Mouse (Mus musculus): ENCODE data around the gene Vps41. TPM values are rescaled to one million over a fixed set of nuclear protein-coding genes. Genes with fewer than 3 reads are reported as not detected.

The Vps41 gene
- polyA plus RNA-seq, 1 experiment, result 77.9 TPM

DNA sequence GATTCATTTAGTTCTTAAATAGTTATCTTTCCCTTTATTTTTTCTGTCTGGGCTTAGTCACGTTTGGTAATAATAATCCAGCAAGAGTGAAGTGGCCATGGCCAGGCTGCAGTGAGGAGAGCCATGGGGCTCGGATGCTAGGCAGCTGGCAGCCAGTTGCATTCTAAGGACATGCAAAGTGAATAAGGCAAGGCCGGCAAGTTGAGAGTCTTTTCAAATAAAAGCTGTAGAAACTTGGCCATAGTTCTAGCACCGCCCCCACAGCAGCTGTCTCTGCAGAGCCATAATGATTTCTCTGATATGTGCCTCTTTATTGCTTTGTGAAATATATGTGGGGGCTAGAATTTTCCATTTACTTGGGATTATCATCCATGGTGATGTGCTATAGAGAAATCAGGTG lies 141.1 kb downstream of the Vps41 start:
- Histone ChIP-seq H3K9ac (ENCODE audit: low read depth, poor library complexity, severe bottlenecking) (no peak overlapping the region), H3K36me3 (ENCODE audit: control insufficient read depth, insufficient read depth, low read length, poor library complexity, severe bottlenecking) (0 out of 2 replicates have a peak, but pooled peaks cover 2% of the 10 kb centered on the region), H3K9me3 (replicated peaks; ENCODE audit: control insufficient read depth, insufficient read depth, low read length, poor library complexity, severe bottlenecking) (no peaks in the 10 kb centered on the region), H3K27me3 (ENCODE audit: control insufficient read depth, insufficient read depth, low read length, poor library complexity, severe bottlenecking) (no peaks in the 10 kb centered on the region), H3K27ac (ENCODE audit: insufficient read depth, low read length) (no peak overlapping the region), H3K4me1 (ENCODE audit: control insufficient read depth, insufficient read depth, low read length) (peaks cover 3% of the 10 kb centered on the region), H3K4me3 (ENCODE audit: low read depth, low read length) (no peak overlapping the region)
- TF ChIP-seq CTCF (IDR thresholded peaks at IDR 0.05; ENCODE audit: low read depth, low read length) (no peak), POLR2A (IDR thresholded peaks at IDR 0.05; ENCODE audit: insufficient read depth, low read length) (no peak), EP300 (IDR thresholded peaks at IDR 0.05; ENCODE audit: insufficient read depth, low read depth, low read length) (no peak)

DNA sequence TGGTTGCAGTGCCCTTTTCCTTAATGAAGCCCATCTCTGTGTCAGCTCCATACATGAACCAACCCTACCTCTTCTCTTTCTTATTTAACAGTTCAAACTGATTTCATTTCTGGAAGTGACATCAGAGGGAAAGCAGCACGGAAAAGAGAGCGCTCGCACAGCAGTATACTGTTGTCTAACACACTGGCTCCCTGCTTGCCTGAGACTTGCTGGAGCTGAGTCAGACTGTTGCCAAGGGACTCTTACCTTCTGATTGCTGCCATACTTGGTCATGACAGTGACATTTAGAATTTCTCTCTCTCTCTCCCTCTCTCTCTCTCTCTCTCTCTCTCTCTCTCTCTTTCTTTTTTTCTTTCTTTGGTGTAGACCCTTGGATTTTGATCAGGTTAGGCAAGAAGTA lies 142.3 kb downstream of the Vps41 start:
- no peak for TF ChIP-seq EP300 (IDR thresholded peaks at IDR 0.05; ENCODE audit: insufficient read depth, low read depth, low read length)
- TF ChIP-seq CTCF (IDR thresholded peaks at IDR 0.05; ENCODE audit: low read depth, low read length), result no peak
- TF ChIP-seq POLR2A (IDR thresholded peaks at IDR 0.05; ENCODE audit: insufficient read depth, low read length), result no peak
- Histone ChIP-seq H3K36me3 (ENCODE audit: control insufficient read depth, insufficient read depth, low read length, poor library complexity, severe bottlenecking) (0 out of 2 replicates have a peak, but pooled peaks cover 2% of the 10 kb centered on the region), H3K9ac (ENCODE audit: low read depth, poor library complexity, severe bottlenecking) (no peak overlapping the region), H3K4me1 (ENCODE audit: control insufficient read depth, insufficient read depth, low read length) (peaks cover 3% of the 10 kb centered on the region), H3K27ac (ENCODE audit: insufficient read depth, low read length) (no peak overlapping the region), H3K9me3 (replicated peaks; ENCODE audit: control insufficient read depth, insufficient read depth, low read length, poor library complexity, severe bottlenecking) (no peaks in the 10 kb centered on the region), H3K27me3 (ENCODE audit: control insufficient read depth, insufficient read depth, low read length, poor library complexity, severe bottlenecking) (no peaks in the 10 kb centered on the region), H3K4me3 (ENCODE audit: low read depth, low read length) (no peak overlapping the region)

DNA sequence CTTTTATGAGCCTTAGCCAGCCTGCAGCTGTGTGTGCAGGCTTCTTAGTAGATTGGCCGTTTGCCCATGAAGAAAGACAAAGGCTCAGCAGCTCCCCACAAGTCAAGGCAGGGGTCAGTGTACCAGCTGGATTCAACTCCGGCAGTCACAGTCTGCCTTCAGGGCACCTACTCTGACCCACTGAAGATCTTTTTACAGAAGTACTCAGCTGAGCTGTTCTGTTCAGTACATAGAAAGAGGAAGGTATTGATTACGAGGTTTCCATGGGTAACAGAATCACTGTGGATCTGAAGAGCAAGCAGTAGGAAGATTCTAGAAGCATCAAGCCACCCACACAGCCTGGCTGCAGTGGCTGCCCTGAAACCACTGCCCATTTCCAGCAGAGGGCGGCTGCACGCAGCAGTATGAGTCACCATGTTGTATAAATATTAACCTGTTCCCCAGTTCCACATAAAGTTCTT lies 151.0 kb downstream of the Vps41 start:
- H3K9ac ChIP-seq (ENCODE audit: low read depth, poor library complexity, severe bottlenecking), result no peak overlapping the region
- no peaks in the 10 kb centered on the region for H3K9me3 ChIP-seq (replicated peaks; ENCODE audit: control insufficient read depth, insufficient read depth, low read length, poor library complexity, severe bottlenecking)
- H3K4me3 ChIP-seq (ENCODE audit: low read depth, low read length), result no peak overlapping the region
- H3K27ac ChIP-seq (ENCODE audit: insufficient read depth, low read length), result no peak overlapping the region
- H3K4me1 ChIP-seq (ENCODE audit: control insufficient read depth, insufficient read depth, low read length), result no peaks in the 10 kb centered on the region
- TF ChIP-seq CTCF (IDR thresholded peaks at IDR 0.05; ENCODE audit: low read depth, low read length) (peak; percentile 43), POLR2A (IDR thresholded peaks at IDR 0.05; ENCODE audit: insufficient read depth, low read length) (no peak)
- no peaks in the 10 kb centered on the region for H3K27me3 ChIP-seq (ENCODE audit: control insufficient read depth, insufficient read depth, low read length, poor library complexity, severe bottlenecking)
- no peaks in the 10 kb centered on the region for H3K36me3 ChIP-seq (ENCODE audit: control insufficient read depth, insufficient read depth, low read length, poor library complexity, severe bottlenecking)

DNA sequence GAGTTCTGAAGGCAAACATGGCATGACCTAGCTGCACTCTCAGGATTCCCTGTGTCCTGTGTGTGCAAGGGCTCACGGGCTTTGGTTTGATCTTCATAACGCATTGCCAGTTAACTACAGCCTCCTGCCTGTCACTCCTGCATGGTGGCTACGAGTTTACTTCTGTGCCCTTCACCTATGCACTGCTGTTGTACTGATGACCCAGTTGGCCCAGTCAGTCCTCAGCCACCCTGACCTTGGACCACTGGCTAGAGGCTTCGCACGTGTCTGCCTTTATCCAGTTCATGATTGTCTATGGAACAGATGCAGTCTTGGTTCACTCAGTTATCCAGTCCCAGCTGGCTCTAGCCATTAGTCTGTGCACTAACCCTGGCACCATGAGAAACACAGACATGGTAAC lies 151.7 kb downstream of the Vps41 start:
- Histone ChIP-seq H3K27ac (ENCODE audit: insufficient read depth, low read length) (no peak overlapping the region), H3K9ac (ENCODE audit: low read depth, poor library complexity, severe bottlenecking) (no peak overlapping the region), H3K4me1 (ENCODE audit: control insufficient read depth, insufficient read depth, low read length) (no peaks in the 10 kb centered on the region), H3K36me3 (ENCODE audit: control insufficient read depth, insufficient read depth, low read length, poor library complexity, severe bottlenecking) (no peaks in the 10 kb centered on the region), H3K9me3 (replicated peaks; ENCODE audit: control insufficient read depth, insufficient read depth, low read length, poor library complexity, severe bottlenecking) (no peaks in the 10 kb centered on the region), H3K27me3 (ENCODE audit: control insufficient read depth, insufficient read depth, low read length, poor library complexity, severe bottlenecking) (no peaks in the 10 kb centered on the region), H3K4me3 (ENCODE audit: low read depth, low read length) (no peak overlapping the region)
- TF ChIP-seq CTCF (IDR thresholded peaks at IDR 0.05; ENCODE audit: low read depth, low read length), result no peak
- TF ChIP-seq POLR2A (IDR thresholded peaks at IDR 0.05; ENCODE audit: insufficient read depth, low read length), result no peak
- TF ChIP-seq EP300 (IDR thresholded peaks at IDR 0.05; ENCODE audit: insufficient read depth, low read depth, low read length), result no peak

DNA sequence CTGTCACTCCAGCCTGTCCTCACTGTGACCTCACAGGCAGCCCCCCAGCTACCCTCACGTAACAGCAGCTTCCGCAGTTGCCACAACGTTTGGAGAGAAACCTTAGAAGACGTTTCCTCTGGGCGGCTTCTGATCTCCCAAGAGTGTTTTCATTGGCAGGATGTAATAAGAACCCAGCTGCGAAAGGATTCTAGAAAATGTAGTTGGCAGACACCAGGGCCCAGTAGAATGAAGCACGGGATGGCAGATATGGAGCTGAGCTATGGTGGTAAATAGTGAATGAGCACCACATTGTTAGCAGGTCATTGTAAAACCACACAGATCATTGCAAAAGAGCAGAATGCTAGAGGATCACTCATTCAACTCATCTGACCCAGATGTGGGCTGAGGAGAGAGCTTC lies 158.2 kb downstream of the Vps41 start:
- Histone ChIP-seq H3K27me3 (ENCODE audit: control insufficient read depth, insufficient read depth, low read length, poor library complexity, severe bottlenecking) (no peaks in the 10 kb centered on the region), H3K4me3 (ENCODE audit: low read depth, low read length) (no peak overlapping the region), H3K36me3 (ENCODE audit: control insufficient read depth, insufficient read depth, low read length, poor library complexity, severe bottlenecking) (no peaks in the 10 kb centered on the region), H3K27ac (ENCODE audit: insufficient read depth, low read length) (no peak overlapping the region), H3K9ac (ENCODE audit: low read depth, poor library complexity, severe bottlenecking) (no peak overlapping the region), H3K4me1 (ENCODE audit: control insufficient read depth, insufficient read depth, low read length) (no peaks in the 10 kb centered on the region), H3K9me3 (replicated peaks; ENCODE audit: control insufficient read depth, insufficient read depth, low read length, poor library complexity, severe bottlenecking) (no peaks in the 10 kb centered on the region)
- TF ChIP-seq CTCF (IDR thresholded peaks at IDR 0.05; ENCODE audit: low read depth, low read length) (no peak), POLR2A (IDR thresholded peaks at IDR 0.05; ENCODE audit: insufficient read depth, low read length) (no peak), EP300 (IDR thresholded peaks at IDR 0.05; ENCODE audit: insufficient read depth, low read depth, low read length) (no peak)

DNA sequence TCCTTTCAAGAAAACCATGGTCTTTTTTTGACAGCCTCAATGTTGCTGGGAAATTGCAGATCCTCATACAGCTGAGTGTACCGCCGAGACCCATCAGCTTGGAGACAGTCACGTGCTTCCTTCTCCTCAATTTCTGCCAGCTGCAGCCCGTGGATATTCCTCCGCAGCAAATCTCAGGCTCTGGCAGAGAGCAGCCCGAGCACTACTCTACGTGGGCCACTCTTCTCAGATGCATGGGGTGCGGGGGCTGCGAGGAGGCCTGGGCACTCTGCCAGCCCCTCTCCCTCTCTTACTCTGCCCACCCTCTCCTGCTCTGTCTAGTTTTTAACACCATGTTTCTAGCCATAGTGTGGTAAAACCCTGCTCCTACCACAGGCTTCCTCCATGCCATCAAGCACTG lies 175.8 kb downstream of the Vps41 start:
- no peak for TF ChIP-seq CTCF (IDR thresholded peaks at IDR 0.05; ENCODE audit: low read depth, low read length)
- no peak for TF ChIP-seq EP300 (IDR thresholded peaks at IDR 0.05; ENCODE audit: insufficient read depth, low read depth, low read length)
- TF ChIP-seq POLR2A (IDR thresholded peaks at IDR 0.05; ENCODE audit: insufficient read depth, low read length), result no peak

More for the DNA sequence above, 175.8 kb downstream of the Vps41 start:
- H3K9me3 ChIP-seq (replicated peaks; ENCODE audit: control insufficient read depth, insufficient read depth, low read length, poor library complexity, severe bottlenecking), result no peaks in the 10 kb centered on the region
- H3K4me1 ChIP-seq (ENCODE audit: control insufficient read depth, insufficient read depth, low read length), result no peaks in the 10 kb centered on the region
- no peak overlapping the region for H3K4me3 ChIP-seq (ENCODE audit: low read depth, low read length)
- H3K27me3 ChIP-seq (ENCODE audit: control insufficient read depth, insufficient read depth, low read length, poor library complexity, severe bottlenecking), result no peaks in the 10 kb centered on the region
- H3K27ac ChIP-seq (ENCODE audit: insufficient read depth, low read length), result no peak overlapping the region
- no peak overlapping the region for H3K9ac ChIP-seq (ENCODE audit: low read depth, poor library complexity, severe bottlenecking)
- H3K36me3 ChIP-seq (ENCODE audit: control insufficient read depth, insufficient read depth, low read length, poor library complexity, severe bottlenecking), result no peaks in the 10 kb centered on the region

All from ES-Bruce4 (cell line).